Mouse (Mus musculus) gastrocnemius, adult 2 months (tissue): Measurements from ENCODE around the gene Ndufb2. TPM values are rescaled to one million over a fixed set of nuclear protein-coding genes. Genes with fewer than 3 reads are reported as not detected.

Experiments used
- DNase-seq: peaks from one replicate; pipeline ENCODE4 v3.0.0; 2022
- H3K27ac ChIP-seq: fragments of 200-600 bp; 2 replicates; pipeline ENCODE4 v1.8.1; 2022; ENCODE audit warnings: mild to moderate bottlenecking
- H3K4me3 ChIP-seq: fragments of 200-600 bp; 2 replicates; pipeline ENCODE4 v1.8.1; 2022; ENCODE audit warnings: mild to moderate bottlenecking, moderate library complexity
- CTCF ChIP-seq: fragments of 200-600 bp; IDR thresholded peaks from 2 replicates; pipeline ENCODE4 v1.8.1; 2022; ENCODE audit warnings: antibody characterized with exemption, mild to moderate bottlenecking, moderate library complexity
- intact Hi-C: fragments of 180-260 bp; cut with DNase I; formaldehyde crosslinking; loops from one replicate; pipeline ENCODE4 v1.15.1; 2025
- total RNA-seq, 2 experiments: library from RNA; stranded (reverse); gene quantifications; 2 replicates each; pipeline ENCODE4 v1.2.3; 2021

Ndufb2 gene
- total RNA-seq, 2 experiments from 2014 or later: 378 to 498 TPM

DNA sequence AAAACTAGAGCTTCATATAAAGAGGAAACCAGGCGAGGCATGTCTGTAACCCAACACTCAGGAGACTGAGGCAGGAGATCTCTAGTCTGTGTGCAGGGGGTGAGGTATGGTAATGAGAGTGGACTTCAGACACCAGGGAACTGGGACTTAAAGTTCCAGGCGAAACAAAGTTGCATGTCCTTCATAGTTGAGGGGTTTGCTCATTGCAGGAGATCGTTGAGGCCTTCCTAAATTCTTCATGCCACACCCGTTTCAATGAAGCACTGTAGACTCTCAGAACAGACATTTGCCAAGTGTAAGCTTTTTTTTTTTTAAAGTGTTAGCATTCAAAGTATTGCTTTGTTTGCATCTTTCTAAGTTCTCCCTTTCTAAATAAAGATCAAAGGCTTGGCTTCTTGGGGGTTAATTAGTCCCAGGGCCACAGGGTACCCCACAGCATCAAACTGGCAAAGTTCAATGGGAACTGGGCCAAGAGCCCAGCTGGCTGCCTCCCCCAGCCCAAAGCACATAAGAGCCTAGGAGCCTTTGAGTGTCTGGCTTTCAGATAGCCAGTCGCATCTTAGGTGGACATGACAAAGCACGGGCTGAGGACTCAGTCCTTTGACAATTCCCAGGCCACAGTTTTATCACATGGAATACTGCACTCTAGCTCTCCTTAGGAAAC is 33.0 kb upstream of the Ndufb2 start:
- peak overlapping the region; percentile 49 for H3K27ac ChIP-seq
- intact Hi-C loops: no loop called here
- TF ChIP-seq CTCF: no peak
- no peak for DNase-seq
- H3K4me3 ChIP-seq: no peak overlapping the region

GRCm38 (mm10) chr6:39562166-39563015 is 30.0 kb upstream of the Ndufb2 start:
- intact Hi-C loops: loop anchor here (1.0 kb wide), 1 partner anchor 99 kb away; no protein-coding TSS in a partner anchor
- DNase-seq: peak; percentile 75
- no peak overlapping the region for H3K27ac ChIP-seq
- H3K4me3 ChIP-seq: peak overlapping the region; percentile 27; the same call in 1 of the 2 replicates
- TF ChIP-seq CTCF: peak; percentile 89

GRCm38 (mm10) chr6:39567528-39567927 is 24.8 kb upstream of the Ndufb2 start:
- intact Hi-C loops: loop anchor here (5.0 kb wide), 1 partner anchor 215 kb away; no protein-coding TSS in a partner anchor

GRCm38 (mm10) chr6:39570426-39570825 is 21.9 kb upstream of the Ndufb2 start:
- Histone ChIP-seq H3K4me3 (no peak overlapping the region), H3K27ac (no peak overlapping the region)
- no peak for DNase-seq
- TF ChIP-seq CTCF: no peak
- intact Hi-C loops: no loop called here

More at GRCm38 (mm10) chr6:39567528-39567927, 24.8 kb upstream of the Ndufb2 start:
- DNase-seq: no peak
- H3K27ac ChIP-seq: no peak overlapping the region
- peak; percentile 68 for TF ChIP-seq CTCF
- H3K4me3 ChIP-seq: no peak overlapping the region

DNA sequence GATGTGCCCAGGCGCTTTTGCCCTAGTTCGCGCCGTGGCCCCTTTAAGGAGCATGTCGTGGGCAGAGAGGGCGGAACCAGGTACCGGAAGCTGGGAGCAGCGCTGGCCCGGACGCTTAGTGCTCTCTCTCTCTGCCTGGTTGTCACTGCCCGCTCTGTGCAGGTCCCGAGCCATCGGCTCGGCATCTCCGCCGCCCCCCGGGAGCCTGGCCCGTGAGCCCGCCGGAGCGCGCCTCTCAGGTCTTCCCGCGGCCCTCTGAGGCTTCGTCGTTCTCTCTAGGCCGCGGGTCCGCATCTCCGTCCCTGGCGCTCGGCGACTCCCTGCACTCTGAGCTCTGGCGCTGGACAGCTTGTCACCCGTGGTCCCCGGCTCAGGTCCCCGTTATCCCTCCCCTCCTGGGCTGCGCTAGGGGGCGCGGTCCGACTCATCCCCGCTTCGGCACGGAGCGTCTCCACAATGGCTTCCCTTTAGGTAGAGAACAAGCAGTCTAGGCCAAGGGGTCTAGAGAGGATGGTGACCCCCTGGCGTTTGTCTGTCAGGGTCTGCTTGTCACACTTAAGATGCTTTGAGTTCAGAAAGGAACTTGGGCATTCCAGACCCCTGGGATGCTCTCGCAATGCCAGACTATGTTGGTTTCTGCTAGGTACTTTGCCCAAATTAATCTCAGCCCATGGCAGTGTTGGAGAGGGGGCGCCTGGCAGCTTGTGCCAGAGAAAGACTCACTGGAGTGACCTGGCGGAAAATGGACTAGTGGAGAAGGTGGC is 18.4 kb upstream of the Ndufb2 start, which contains the start of gene Adck2:
Adck2 (plus strand) TSS at position 83 of the 764 bp plus-strand sequence.
- intact Hi-C loops: no loop called here
- peak; percentile 14; the same call in 1 of the 2 replicates for TF ChIP-seq CTCF

DNA sequence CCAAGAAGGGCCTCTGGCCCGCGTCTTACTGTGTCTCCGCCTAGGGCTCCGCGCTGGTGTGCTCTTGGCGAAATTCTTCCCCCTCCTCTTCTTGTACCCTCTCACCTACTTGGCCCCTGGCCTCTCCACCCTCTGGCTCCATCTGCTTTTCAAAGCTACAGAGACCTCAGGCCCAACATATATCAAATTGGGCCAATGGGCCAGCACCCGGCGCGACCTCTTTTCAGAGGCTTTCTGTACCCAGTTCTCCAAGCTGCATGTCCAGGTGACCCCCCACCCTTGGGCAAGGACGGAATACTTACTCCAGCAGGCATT is 17.9 kb upstream of the Ndufb2 start:
- Histone ChIP-seq H3K4me3 (peak overlapping the region; percentile 92), H3K27ac (peak overlapping the region; percentile 88)
- DNase-seq: no peak
- intact Hi-C loops: no loop called here
- no peak for TF ChIP-seq CTCF

More for the DNA sequence above, 18.4 kb upstream of the Ndufb2 start, which contains the start of gene Adck2:
- DNase-seq: peak; percentile 88
- Histone ChIP-seq H3K4me3 (peak within 1 kb of the TSS; percentile 92), H3K27ac (peak within 1 kb of the TSS; percentile 88)

DNA sequence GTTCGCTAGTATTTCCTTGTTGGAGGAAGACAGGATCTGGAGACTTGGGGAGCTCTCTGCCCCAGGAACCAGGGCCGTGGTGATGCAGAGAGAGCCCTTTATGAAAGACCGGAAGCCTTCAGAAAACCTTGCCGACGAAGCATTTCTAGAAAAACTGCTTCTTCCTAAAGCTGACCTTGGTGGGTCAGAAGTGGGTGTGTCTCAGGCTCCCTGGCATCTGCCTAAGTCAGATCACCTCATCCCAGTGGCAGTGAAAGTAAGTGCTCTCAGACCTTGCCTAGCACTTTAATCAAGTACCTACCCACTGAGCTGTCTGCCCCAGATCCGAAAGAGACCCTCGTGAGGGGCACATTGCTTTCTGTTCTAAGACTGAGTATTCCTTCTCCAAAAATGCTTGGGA is 17.4 kb upstream of the Ndufb2 start:
- Histone ChIP-seq H3K4me3 (peak overlapping the region; percentile 92), H3K27ac (peak overlapping the region; percentile 88; the same call in 1 of the 2 replicates)
- no peak for TF ChIP-seq CTCF
- intact Hi-C loops: no loop called here
- DNase-seq: no peak

- intact Hi-C loops: no loop called here
- no peak for DNase-seq
- no peak overlapping the region for H3K27ac ChIP-seq
- TF ChIP-seq CTCF: no peak
- H3K4me3 ChIP-seq: no peak overlapping the region
Observed at GRCm38 (mm10) chr6:39579552-39579951, 12.8 kb upstream of the Ndufb2 start.

DNA sequence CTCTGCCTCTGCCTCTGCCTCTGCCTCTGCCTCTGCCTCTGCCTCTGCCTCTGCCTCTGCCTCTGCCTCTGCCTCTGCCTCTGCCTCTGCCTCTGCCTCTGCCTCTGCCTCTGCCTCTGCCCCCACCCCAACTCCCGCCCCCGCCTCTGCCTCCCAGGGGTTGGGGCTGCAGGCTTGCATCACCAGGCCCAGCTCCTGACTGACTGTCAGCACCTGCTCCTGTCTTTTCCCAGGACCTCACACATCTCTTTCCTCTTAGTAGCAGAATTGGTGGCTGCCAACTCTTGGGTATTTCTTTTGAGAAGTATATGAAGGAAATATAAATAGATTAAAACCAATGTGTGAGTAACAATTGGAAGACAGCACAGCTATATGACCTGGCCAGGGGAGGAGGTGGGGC is 11.8 kb upstream of the Ndufb2 start:
- no peak overlapping the region for H3K27ac ChIP-seq
- DNase-seq: no peak
- intact Hi-C loops: no loop called here
- TF ChIP-seq CTCF: no peak
- H3K4me3 ChIP-seq: no peak overlapping the region

GRCm38 (mm10) chr6:39581087-39581784 is 11.1 kb upstream of the Ndufb2 start:
- Histone ChIP-seq H3K4me3 (no peak overlapping the region), H3K27ac (no peak overlapping the region)
- no peak for TF ChIP-seq CTCF
- intact Hi-C loops: no loop called here
- DNase-seq: no peak

DNA sequence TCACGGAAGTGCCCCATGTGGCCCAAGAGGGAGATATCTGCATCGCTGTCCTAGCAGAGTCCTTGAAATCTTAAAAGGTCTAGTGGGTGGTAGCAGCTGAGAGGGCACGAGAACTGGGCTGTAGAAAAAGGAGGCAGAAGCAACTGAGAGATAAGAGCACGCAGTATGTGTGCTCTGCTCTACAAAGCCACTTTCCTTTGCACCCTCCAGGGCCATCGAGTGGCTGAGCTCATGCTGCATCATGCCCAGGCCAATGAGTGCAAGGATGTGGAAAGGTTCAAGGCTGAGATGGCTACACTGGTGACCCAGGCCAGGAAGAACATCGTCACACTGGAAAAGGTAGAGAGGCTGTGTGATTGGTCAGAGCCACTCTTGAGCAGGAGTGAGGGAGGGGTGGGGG is 6.9 kb upstream of the Ndufb2 start, which contains the start of gene Gm42420:
Gm42420 (plus strand) TSS at position 237 of the 400 bp plus-strand sequence.
- no peak for DNase-seq
- TF ChIP-seq CTCF: no peak
- Histone ChIP-seq H3K27ac (no peak within 1 kb of the TSS), H3K4me3 (no peak within 1 kb of the TSS)
- intact Hi-C loops: no loop called here

DNA sequence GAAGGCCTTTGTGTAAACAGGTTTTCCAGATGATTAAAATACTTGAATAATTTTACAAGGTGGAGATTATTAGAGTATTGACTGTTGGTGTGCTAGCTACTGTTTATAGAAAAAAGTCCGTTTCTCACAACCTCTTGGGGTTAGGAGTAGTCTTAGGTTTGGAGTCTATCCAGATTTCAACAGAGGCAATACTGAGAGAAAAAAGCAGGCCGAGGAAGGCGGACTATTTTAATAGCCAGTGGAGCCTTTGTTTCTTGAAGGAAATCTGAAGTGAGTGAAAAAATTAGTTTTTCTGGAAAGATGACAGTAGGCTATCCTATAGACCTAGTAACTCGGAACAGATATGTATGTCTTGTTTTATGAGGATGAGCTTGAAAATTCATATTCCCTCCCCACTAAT is 893 bp upstream of the Ndufb2 start:
- intact Hi-C loops: loop anchor here (5.0 kb wide), 1 partner anchor 136 kb away; the partner anchor contains the start of gene Braf
- no peak for TF ChIP-seq CTCF
- H3K27ac ChIP-seq: peak overlapping the region; percentile 98
- no peak for DNase-seq
- H3K4me3 ChIP-seq: peak overlapping the region; percentile 83
